Mouse (Mus musculus): Measurements from ENCODE around the gene Wdr20. TPM values are rescaled to one million over a fixed set of nuclear protein-coding genes. Genes with fewer than 3 reads are reported as not detected.

Gene Wdr20
- total RNA-seq, 2 experiments from 2014 or later, result 42.9 to 49.5 TPM

DNA sequence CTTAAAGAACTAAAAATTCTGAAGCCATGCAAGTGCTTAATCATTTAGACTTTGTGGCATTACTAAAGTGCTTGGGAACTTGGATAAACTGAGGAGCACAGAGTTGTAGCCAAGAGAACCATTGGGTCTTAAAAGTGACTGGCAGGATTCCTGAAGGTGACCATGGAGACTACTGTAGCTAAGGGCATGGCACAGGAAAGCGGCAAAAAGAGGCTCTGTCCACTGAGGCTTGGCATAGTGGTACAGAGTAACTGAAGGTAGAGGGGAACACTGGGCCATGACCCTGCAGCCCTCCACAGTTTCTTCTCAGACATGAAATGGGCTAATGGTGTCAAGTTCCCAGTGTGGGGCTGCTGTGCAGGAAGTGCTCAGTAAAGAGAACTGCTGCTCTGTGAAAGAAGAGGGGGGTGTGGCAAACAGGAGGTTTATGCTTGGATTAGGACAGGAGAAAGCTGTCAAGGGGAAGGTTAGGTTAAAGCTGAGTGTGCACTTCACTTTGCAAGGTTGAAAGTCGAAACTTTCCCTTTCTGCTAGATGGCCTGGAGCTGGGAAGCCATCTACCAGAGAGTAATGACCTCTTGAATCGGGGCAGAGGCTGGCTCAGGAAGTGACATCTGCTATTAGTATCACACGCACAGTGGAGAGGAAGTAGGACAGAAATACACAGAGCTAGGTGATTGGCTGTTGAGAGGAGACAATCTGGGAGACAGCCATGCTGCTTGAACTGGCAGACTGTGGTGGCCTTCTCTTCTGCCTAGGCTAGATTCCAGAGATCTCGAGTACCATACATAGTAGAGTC is 38.1 kb downstream of the Wdr20 start:
- no peak for DNase-seq (ENCODE audit: low spot score in 2 of 2)

DNA sequence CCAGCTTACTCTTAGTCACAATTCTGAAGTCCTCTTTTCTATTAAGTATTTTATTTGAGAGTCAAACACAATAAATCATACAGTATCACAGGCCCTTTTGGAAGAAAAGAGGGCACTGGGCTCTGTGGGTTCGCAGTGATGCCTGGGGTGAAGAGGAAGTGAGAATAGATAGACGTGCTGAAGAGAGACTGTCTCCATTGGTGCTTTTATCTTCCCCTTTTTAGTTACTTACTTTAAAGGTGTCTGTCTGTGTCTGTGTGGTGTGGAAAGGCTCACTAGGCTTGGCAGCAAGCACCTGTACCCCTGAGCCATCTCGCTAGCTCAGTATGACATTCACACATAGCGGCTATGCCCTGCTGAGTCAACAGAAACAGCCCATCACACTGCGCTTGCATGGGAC is 40.1 kb downstream of the Wdr20 start:
- DNase-seq (ENCODE audit: low spot score in 2 of 2), result no peak

DNA sequence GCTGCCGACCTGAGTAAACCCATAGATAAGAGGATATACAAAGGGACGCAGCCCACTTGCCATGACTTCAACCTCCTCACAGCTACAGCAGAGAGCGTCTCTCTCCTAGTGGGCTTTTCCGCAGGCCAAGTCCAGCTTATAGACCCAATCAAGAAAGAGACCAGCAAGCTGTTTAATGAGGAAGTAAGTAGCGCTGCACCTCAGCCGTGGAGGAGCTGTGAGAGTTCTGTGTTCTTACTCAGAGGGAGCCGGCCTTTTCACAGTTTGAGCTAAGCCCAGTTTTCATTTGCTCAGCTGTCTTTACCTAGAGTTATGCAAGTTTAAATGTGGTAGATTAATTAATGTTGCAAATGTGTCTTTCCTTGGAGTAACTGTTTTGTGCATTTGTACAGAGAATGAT is 41.6 kb downstream of the Wdr20 start:
- no peak for DNase-seq (ENCODE audit: low spot score in 2 of 2)

DNA sequence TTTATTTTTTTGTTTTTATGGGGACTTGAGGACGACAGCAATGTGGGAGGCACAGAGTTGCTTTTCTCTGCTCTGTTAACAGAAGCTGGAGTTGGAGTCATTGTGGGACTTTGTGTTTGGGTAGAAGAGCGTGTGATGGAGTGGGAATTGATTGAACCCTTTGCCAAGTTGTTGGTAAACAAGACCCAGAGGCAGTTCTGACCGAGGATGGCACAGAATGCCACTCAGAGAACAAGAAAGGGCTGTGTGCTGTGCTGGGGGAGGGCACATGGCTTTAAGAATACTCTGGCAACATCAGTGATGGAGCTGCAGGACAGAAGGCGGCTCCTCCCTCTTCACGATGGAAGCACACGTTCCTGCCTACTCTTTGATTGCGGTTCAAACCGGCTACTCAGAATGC is 43.4 kb downstream of the Wdr20 start:
- no peak for DNase-seq (ENCODE audit: low spot score in 2 of 2)

DNA sequence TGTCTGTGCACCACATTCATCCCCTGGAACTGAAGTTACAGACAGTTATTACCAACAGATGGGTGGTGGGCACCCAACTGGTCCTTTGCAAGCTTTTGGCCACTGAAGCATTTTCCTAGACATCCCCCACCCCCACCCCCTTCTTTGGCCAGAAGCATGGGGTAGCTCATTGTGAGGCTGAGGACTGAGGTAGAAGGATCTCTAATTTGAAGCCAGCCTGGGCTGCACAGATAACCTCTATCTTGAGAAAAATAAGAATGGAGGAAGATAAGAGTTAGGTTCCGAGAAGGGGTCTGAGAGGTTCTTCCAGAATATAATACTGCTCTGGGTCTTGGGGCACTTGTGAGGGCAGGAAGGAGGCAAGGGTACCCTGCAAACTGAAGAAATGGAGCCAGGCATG is 44.5 kb downstream of the Wdr20 start:
- no peak for DNase-seq (ENCODE audit: low spot score in 2 of 2)

DNA sequence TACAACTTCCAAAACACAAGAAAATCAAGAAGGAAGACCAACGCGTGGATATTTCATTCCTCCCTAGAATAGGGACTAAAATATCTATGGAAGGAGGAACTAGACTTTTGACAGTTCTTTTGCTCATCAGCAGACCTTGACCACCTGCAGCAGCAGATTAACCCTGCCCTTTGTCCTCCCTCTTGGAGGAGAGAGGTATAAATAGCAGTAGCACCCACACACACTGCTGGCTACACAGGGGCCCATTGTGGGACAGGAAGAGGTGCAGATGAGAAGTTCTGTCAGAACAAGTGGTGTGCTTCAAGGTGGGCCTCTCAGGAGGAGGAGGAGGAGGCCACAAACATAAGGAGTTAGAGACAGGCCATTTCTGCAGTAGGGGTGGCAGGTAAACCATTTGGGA is 46.5 kb downstream of the Wdr20 start:
- DNase-seq (ENCODE audit: low spot score in 2 of 2), result no peak

DNA sequence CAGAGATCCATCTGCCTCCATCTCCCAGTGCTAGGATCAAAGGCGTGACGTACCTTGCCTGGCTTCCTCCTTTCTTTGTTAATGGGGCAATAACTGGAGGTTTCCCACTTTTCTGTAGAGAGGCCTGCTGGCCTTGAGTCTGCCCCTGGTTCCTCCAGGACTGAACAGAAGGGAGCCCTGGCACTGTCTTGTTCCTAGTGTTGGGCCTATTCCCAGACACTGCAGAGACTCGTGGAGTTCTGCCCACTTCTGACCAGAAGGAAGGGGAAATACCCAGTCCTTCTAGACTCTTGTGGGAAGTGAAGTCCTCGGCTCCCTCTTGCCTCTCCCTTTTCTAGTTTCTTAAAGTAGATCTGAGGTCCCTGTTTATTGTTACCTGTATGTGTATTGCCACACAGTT is 48.5 kb downstream of the Wdr20 start:
- DNase-seq (ENCODE audit: low spot score in 2 of 2), result no peak

DNA sequence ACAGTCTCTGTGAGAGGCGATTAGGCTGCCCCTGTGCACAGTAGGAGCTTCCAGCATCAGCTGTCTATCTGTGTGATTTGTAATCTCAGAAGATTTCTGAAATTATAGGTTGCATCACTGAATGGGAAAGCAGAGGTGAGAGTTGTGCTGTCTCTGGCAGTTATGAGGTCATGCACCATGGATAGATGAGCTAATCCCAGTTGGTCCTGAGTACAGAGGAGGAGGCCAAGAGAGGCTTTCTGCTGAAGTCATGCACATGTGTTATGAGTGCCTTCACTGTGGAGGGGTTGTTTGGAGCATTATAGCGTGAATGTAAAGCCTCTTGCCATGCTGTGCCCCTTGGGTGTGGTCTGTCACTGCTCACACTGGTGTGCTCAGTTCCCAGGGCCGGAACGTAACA is 52.8 kb downstream of the Wdr20 start:
- no peak for DNase-seq (ENCODE audit: low spot score in 2 of 2)

DNA sequence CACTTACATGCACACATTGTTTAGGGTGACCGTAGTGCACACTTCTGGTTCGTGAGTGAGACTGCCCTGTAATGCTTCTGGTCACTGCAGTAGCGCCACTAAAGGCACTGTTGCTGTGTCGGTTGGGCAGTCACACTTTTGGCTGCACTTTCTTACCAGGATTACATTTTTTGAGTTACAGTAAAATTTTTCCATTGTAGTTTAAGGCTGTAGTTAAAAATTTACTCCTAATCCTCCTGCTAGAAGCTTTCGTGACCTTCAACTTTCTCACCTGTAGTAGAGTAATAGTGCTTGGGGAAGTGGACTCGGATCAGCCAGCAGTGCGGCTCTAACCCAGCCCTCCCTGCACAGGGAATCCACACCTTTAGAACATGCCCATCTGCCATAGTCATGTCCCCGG is 53.3 kb downstream of the Wdr20 start:
- DNase-seq (ENCODE audit: low spot score in 2 of 2), result no peak

DNA sequence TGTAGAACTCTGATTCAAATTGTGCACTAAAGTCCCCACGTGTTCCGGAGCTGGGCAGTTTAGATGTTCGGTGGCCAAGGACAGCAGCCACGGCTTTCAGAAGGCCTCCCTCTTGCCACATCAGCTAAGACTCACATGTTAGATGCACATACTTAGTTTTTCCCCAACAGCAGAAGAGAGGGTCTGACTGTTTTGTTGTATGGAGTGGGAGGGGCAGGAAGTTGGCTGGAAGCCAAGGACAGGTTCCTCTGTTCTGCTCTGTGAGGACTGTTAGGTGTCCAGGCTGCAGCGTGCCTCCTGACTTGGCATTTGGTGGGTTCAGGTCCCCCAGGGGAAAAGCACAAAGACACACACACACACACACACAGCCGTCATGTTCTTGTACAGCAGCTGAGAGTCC is 57.3 kb downstream of the Wdr20 start:
- DNase-seq (ENCODE audit: low spot score in 2 of 2), result no peak

DNA sequence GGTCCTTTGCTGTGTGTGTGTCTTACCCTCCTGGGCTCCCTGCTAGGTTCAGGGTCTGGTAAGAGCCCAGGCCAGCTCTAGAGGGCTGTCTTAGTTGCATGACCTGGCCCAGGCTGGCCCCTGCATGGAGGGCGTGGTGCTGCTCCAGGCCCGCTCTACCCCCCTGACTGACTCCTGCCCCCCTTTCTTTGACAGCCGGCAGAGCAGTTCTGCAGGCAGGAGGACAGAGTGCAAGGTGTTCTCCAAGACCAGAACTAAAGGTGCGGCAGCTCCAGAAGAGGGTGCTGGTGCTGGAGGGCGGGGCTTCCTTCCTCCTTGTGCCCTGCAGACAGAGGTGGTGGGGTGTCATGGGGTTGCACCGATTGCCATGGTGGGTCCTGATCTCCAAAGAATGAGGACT is 59.0 kb downstream of the Wdr20 start:
- no peak for DNase-seq (ENCODE audit: low spot score in 2 of 2)

DNA sequence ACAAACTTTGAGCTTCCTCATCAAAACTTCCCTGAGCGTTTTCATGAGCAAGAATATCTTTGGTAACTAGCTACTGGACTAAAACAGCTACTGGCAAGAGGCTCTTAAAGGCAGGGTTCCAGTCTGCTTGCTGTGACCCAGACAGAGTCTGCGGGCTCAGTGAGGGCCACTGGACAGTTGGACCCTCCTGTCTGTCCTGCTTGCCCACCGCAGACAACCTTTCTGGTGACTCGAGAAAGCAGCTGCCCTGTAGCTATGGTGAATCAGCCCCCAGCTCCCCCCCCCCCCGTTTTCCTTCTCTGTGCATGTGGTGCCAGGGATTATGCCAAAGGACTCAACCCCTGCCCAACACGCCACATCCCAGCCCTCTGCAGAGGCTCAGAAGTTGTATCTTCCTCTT is 59.5 kb downstream of the Wdr20 start:
- no peak for DNase-seq (ENCODE audit: low spot score in 2 of 2)

DNA sequence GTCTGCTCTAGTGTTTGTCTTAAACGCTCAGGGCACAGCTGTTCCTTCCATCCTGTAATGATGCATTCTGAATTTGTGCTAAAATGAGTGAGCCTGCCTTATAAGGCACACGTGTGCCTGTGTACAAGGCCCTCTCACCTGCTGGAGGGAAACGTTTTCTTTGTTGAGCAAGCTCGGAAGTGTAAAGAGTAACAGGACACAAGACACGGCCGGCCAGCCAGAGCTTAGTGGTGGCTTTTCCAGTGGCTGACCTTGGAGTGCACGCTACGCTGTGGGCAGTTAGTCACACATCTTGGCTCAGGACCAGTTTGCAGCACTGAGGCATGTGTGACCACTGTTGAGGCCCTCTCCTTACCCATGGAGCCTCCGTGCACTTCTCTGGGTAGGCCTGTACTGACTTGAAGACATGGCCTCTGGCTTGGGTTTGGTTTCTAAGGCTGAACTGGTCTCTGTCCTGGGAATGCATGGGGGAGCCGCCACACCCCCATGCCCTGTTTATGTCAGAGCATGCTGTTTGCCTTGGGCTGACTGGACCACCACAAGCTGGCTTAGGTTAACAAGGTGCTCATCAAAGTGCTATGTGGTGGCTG is 60.2 kb downstream of the Wdr20 start:
- DNase-seq (ENCODE audit: low spot score in 2 of 2), result peak; percentile 44 to 66

DNA sequence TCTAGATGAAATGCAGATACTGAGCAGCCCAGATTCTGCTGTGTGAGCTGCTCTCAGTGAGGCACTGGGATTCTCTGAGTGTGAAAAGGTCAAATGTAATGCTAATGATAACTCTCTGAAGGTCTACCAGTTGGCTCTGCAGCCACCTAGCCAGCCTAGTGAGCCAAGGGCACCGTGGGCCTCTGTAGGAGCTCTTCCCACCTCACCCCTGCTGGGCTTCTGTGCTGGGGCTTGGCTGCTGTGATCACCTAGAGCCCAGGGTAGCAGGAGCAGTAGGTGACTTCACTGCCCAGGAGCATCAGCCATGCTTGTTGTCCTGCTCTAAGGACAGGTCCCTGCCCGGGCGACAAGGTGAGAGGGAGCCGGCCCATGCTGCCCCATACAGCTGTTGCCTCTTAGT is 61.5 kb downstream of the Wdr20 start:
- no peak for DNase-seq (ENCODE audit: low spot score in 2 of 2)

DNA sequence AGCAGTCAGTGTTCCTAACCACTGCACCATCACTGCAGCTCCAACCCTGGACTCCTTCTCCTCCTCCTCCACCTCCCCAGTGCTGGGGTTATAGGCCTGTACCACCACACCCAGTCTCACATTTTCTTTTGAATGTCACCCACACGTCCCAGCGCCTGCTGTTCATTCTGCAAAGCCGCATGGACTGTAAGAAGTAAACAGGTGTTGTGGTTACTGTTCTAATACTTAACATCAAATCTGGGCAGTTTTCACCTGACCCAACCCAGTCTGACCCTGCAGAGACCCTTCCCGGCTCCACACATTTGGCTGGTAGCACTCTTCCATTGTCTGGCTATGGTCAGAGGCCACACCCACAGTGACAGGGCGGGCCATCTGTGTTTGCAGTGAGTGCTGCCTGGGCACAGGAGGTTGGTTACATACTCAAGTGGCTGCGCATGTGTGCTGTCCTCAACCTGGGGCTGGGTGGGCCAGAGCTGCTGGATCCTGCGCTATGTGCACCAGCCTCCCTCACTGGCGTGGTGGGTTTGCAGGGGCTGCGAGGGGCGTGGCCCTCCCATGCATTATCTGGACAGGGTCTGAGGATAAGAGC is 64.2 kb downstream of the Wdr20 start:
- DNase-seq (ENCODE audit: low spot score in 2 of 2), result no peak

DNA sequence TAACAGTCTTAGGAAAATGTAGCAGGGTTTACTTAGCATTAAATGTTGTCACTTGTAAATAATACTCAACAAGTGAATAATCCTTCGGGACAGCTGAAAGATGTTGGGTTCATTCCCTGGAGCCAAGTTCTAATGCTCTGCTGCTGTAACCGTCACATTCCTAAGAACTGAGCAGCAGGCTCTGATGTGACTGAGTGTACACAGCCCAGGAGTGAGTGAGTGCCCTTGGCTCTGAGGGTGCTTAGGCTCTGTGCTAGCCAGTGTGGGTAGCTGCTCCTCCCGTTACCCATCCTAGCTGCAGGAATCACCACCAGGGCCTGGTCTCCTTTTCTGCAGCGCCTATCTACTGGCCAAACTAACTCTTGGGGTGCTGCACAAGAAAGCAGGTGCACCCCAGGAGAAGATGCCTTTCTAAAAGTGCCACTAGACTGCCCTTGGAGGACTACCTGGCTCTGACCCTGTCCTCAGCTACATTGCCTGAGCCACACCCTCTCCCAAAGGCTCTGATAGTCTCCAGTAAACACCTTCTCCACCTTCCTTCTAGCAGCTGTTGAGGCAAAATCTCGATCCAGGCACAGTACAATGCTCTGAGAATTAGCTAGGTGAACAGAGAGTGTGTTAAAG is 65.0 kb downstream of the Wdr20 start:
- no peak for DNase-seq (ENCODE audit: low spot score in 2 of 2)

DNA sequence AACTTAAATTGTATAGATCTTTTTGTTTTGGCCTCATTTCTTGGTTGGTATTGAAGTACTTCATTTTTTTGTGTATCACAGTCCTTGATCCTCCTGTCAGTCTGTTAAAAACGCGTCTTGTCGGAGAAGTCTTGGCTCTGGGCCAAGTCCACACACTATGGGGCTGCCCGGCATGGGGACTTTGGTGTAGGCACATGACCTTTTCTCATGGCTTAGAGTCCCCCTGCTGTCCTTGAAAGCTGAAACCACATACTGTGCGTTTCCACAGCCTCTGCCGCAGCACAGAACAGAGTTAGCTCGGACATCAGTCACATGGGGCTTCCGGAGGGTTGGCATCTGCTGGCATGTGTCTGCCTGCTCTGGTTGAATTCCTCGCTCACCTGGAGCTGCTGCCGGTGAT is 66.5 kb downstream of the Wdr20 start:
- peak in 1 of 2 experiments; percentile 31 for DNase-seq (ENCODE audit: low spot score in 2 of 2)

DNA sequence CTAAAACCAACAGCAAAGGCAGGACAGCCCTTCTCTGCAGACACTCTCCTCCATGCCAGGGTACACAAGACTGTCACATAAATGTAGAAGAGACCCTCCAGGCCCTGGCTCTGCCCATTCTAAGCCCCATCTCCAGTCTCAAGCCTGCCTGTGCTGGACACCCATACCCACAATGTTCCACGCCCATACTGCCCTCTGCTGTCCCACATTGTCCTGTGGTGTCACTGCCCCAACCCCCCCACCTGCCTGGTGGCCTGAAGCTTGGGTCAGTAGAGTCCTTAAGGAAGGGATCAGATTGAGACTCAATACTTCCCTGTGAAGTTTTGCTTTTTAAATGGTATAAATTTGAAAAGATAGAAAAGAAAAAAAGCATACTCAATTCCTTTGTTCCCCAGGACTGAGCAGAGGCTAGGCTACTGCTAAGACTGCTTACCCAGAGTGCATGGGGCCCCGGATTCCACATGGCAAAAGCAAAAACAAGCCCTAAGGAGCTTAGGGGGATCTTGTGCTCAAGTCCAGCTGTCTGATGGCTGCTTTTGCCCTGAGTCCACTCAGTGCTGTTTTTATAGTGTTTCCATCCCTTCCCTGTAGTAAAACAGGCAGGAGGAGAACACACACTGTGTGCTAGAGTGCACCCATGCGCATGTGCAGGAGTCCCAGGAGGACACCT is 68.7 kb downstream of the Wdr20 start:
- peak; percentile 41 to 43 for DNase-seq (ENCODE audit: low spot score in 2 of 2)

DNA sequence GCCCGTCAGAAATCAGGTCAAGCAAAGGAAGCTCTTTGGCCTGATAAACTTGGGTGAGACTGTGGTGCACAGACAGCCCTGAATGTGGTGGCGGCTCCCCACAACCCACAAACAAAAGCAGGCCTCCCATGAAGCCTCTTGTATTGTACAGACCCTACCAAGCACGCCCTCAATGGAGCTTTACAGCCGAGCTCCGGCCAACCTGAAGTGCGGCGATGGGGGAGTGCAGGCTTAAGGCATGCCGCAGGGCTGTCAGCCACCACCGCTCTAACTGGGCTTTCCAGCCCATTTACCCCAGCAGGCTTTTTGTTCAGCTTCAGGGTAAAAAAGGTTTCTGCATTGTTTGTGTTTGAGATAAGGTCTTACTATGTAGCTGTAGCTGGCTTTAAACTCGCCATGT is 70.7 kb downstream of the Wdr20 start:
- DNase-seq (ENCODE audit: low spot score in 2 of 2), result no peak

DNA sequence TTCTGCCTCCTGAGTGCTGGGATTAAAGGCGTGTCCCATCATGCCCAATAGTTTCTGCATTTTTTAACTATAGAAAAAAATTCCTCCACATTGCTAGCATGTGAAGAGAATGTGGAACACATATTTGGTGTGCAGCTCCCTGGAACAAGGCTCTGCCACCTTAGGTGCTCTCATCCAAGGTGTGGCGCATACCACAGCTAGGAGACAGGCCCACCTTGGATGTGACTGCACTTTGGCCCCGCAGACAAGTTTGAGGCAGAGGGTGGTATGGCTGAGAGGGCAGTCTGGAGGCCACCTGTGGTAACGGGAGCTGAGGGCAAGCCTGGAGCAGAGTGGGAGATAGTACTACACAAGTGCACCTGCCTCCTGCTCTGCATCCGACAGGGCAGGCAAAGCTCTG is 71.1 kb downstream of the Wdr20 start:
- no peak for DNase-seq (ENCODE audit: low spot score in 2 of 2)

DNA sequence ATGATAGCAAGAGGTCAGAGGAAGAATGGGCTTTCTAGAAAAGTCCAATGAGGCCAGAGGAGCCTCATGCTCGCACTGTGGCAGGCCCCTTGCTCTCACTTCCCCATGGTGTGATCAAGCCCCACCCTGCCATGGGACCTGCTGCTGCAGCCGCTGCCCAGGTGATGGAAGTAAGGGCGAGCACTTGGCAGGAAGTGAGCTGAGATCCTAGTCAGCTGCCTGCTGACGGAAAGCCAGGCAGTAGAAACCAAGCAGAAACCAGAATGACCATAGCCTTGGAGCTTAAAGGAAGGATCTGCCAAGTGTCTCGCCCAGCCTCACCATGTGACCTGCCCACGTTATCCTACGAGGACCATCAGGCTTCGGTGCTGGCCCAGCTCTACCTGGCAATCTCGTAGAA is 75.4 kb downstream of the Wdr20 start:
- DNase-seq (ENCODE audit: low spot score in 2 of 2), result no peak

DNA sequence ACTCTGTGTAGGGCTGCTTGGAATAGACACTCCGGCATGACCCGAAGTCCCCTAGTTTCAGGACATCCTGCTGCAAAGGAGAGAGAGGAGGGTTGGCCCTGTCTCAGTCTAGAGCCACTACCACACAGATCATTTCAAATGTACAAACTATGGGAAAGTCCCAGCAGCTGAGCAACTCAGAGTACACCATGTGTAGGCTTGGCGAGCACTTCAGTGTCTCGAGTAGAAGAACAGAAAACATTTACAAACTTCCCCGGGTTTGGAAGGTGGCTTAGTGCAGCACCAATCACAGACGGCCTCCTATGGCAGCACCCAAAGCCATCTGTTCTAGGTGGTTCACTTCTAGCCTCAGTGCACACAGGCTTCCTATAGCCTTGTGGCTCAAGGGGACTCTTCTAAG is 75.9 kb downstream of the Wdr20 start:
- no peak for DNase-seq (ENCODE audit: low spot score in 2 of 2)
